Mouse (Mus musculus): ENCODE results near the gene Tmem132a. TPM values are rescaled to one million over a fixed set of nuclear protein-coding genes. Genes with fewer than 3 reads are reported as not detected.

Gene Tmem132a
- 0.18 to 0.42 TPM (median 0.28 TPM) in 4 replicates for total RNA-seq (2023; ENCODE audit: inconsistent age)

GRCm38 (mm10) chr19:10869886-10870527 lies at the start of gene Tmem132a:
Gene Tmem132a (minus strand): TSS chr19:10869940.

DNA sequence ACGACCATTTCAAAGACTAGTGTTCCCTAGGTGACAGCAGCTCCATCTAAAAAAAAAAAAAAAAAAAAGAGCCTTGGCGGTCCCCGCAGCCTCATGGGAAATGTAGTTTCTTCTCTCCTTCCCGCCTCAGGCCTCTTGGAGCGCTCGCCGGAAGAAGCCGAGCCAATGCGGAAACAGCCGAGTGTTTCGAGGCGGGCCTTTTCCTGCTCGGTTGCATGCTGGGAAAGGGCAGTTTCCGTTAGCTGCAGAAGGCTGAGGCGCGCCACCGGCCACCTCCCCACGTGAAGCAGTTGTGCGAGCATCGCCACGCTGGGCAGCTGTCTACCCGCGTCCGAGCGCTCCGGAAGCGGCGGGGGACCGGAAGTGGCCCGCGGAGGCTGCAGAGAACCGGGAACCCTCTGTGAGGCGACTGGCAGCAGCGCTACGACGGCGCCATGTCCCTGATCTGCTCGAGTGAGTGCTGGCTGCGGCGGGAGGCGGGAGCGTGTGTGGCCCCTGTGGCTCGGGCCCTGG lies 25.3 kb upstream of the Tmem132a start, which contains the start of gene Prpf19:
Gene Prpf19 (plus strand): TSS at position 216 of the 513 bp plus-strand sequence.

GRCm38 (mm10) chr19:10881426-10882154 lies 11.8 kb upstream of the Tmem132a start, which contains the start of gene Tmem109:
Gene Tmem109 (minus strand): TSS chr19:10882001.

DNA sequence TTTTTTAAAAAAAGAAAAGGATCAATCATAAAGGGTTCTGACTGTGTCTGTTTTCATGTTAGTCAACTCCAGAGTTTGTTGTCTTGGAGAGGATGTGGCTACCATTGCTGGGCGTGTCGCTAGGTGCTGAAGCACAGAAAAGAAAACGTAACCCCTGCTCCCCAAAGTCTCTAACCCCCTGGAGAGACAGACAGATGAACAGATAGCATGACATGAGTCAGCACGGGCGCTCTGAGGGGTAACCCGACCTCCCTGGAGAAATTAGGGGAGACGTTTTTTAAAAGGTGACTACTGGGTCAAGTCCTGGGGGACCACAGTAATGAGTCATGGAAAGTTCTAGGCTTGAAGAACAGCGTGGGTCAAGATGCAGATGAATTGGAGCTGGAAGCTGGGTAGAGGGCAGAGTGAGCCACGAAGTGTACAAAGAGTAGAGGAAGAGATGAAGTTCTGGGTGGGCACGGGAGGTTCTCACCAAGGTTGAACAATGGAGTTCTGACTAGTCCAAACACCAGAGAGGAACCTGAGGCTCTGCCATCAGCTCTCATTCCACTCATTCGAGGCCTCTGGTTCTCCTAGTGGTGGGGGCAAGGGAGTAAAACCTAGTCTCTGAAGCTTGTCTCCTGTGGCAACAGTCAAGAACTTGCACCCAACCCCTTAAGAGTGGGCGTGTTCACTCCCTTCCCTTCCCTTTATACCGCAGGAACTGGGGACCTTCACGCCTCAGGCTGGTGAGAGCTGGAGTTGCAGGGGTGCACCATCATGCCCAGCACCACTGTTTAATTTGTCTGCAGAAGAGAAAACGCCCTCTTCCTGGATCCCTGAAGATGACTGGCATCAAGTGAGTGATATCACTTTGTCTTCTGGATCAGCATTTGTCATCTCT lies 30.5 kb downstream of the Tmem132a start, which contains the start of gene Slc15a3:
Gene Slc15a3 (plus strand): TSS at position 718 of the 883 bp plus-strand sequence.

GRCm38 (mm10) chr19:10829436-10830175 lies 40.1 kb downstream of the Tmem132a start, which contains the start of gene Cd6:
Gene Cd6 (minus strand): TSS chr19:10830058.

Other genes starting within 250 kb of the Tmem132a start
- 0.75 to 2.0 TPM (median 1.2 TPM) in 4 replicates for gene Vwce, start 235.7 kb downstream of the Tmem132a start, total RNA-seq (2023; ENCODE audit: inconsistent age)
- not detected in 4 replicates for gene Pga5, start 191.9 kb downstream of the Tmem132a start, total RNA-seq (2023; ENCODE audit: inconsistent age)
- gene Vps37c, start 181.2 kb downstream of the Tmem132a start, total RNA-seq (2023; ENCODE audit: inconsistent age) = 20.2 to 24.6 TPM (median 21.2 TPM) in 4 replicates
- gene Cd5, start 130.9 kb downstream of the Tmem132a start, total RNA-seq (2023; ENCODE audit: inconsistent age) = 0.94 to 2.9 TPM (median 2.1 TPM) in 4 replicates
- 0.54 to 0.74 TPM in 2 of 4 replicates, not detected in the others for gene Cd6, start 39.9 kb downstream of the Tmem132a start, total RNA-seq (2023; ENCODE audit: inconsistent age)
- gene Slc15a3, start 30.2 kb downstream of the Tmem132a start, total RNA-seq (2023; ENCODE audit: inconsistent age) = 32.6 to 38.8 TPM (median 35.8 TPM) in 4 replicates
- gene Tmem109, start 12.1 kb upstream of the Tmem132a start, total RNA-seq (2023; ENCODE audit: inconsistent age) = 22.2 to 23.6 TPM (median 22.7 TPM) in 4 replicates
- 109 to 141 TPM (median 122 TPM) in 4 replicates for gene Prpf19, start 25.3 kb upstream of the Tmem132a start, total RNA-seq (2023; ENCODE audit: inconsistent age)
- not detected in 4 replicates for gene Zp1, start 50.7 kb upstream of the Tmem132a start, total RNA-seq (2023; ENCODE audit: inconsistent age)
- not detected in 4 replicates for gene Ptgdr2, start 67.2 kb upstream of the Tmem132a start, total RNA-seq (2023; ENCODE audit: inconsistent age)
- 42.8 to 47.7 TPM (median 43.6 TPM) in 4 replicates for gene Ccdc86, start 79.3 kb upstream of the Tmem132a start, total RNA-seq (2023; ENCODE audit: inconsistent age)
- gene Ms4a10, start 104.7 kb upstream of the Tmem132a start, total RNA-seq (2023; ENCODE audit: inconsistent age) = not detected in 4 replicates
- gene Ms4a15, start 123.3 kb upstream of the Tmem132a start, total RNA-seq (2023; ENCODE audit: inconsistent age) = not detected in 4 replicates
- gene Ms4a18, start 148.1 kb upstream of the Tmem132a start, total RNA-seq (2023; ENCODE audit: inconsistent age) = not detected in 4 replicates
- 0.66 to 0.70 TPM (median 0.66 TPM) in 3 of 4 replicates, not detected in the other for gene Ms4a8a, start 211.2 kb upstream of the Tmem132a start, total RNA-seq (2023; ENCODE audit: inconsistent age)

Data from B cell, adult (primary cell).